Mouse (Mus musculus) v-Abl transformed pro-B cells (cell line): ENCODE measurements around the gene Rpf1.

Experiments used
- in situ Hi-C, 2 experiments: fragments of 400-800 bp; cut with MboI; formaldehyde crosslinking; loops; one replicate each; pipeline ENCODE4 v1.15.1; 2025; ENCODE audit not compliant: unreplicated experiment in 2 of 2

Rpf1 gene

GRCm38 (mm10) chr3:146501601-146502123, 19.6 kb downstream of the Rpf1 start:
- in situ Hi-C loops: loop anchor here (25.0 kb wide), 5 partner anchors 314 to 1789 kb away; partner anchors contain the start of genes Sh3glb1 (in 2 of the 2), 2410004B18Rik (in 1 of the 2) and Odf2l (in 1 of the 2)

GRCm38 (mm10) chr3:146500810-146501201, 20.4 kb downstream of the Rpf1 start:
- in situ Hi-C loops: loop anchor here (25.0 kb wide), 5 partner anchors 314 to 1789 kb away; partner anchors contain the start of genes Sh3glb1 (in 2 of the 2), 2410004B18Rik (in 1 of the 2) and Odf2l (in 1 of the 2)

- in situ Hi-C loops: loop anchor here (25.0 kb wide), 5 partner anchors 313 to 1788 kb away; partner anchors contain the start of genes Sh3glb1 (in 2 of the 2), 2410004B18Rik (in 1 of the 2) and Odf2l (in 1 of the 2)
These were observed 21.0 kb downstream of the Rpf1 start for GRCm38 (mm10) chr3:146500003-146500809.

- in situ Hi-C loops: loop anchor here (25.0 kb wide), 5 partner anchors 312 to 1787 kb away; partner anchors contain the start of genes Sh3glb1 (in 2 of the 2), 2410004B18Rik (in 1 of the 2) and Odf2l (in 1 of the 2)
These were observed 21.7 kb downstream of the Rpf1 start, which contains the start of the genes Spata1 and Gng5 for GRCm38 (mm10) chr3:146499431-146500002. Gene Spata1, minus strand, starts transcription at chr3:146499753. Gene Gng5, plus strand, starts transcription at chr3:146499807.

- in situ Hi-C loops: no loop called here
These were observed 22.2 kb downstream of the Rpf1 start for GRCm38 (mm10) chr3:146498989-146499388.

- in situ Hi-C loops: loop anchor here in 1 of 2 experiments (5.0 kb wide), 1 partner anchor 43 kb away; no protein-coding TSS in a partner anchor
These were observed 26.3 kb downstream of the Rpf1 start for GRCm38 (mm10) chr3:146494941-146495340.

GRCm38 (mm10) chr3:146486464-146486863, 34.8 kb downstream of the Rpf1 start:
- in situ Hi-C loops: no loop called here

- in situ Hi-C loops: no loop called here
These were observed 39.2 kb downstream of the Rpf1 start for GRCm38 (mm10) chr3:146482044-146482443.

GRCm38 (mm10) chr3:146474428-146474827, 46.8 kb downstream of the Rpf1 start:
- in situ Hi-C loops: no loop called here

- in situ Hi-C loops: no loop called here
These were observed 47.5 kb downstream of the Rpf1 start for GRCm38 (mm10) chr3:146473741-146474140.

- in situ Hi-C loops: no loop called here
These were observed 48.6 kb downstream of the Rpf1 start for GRCm38 (mm10) chr3:146472657-146473056.

GRCm38 (mm10) chr3:146469226-146469625, 52.0 kb downstream of the Rpf1 start:
- in situ Hi-C loops: no loop called here

- in situ Hi-C loops: no loop called here
These were observed 58.3 kb downstream of the Rpf1 start for GRCm38 (mm10) chr3:146462939-146463338.
